Mouse (Mus musculus) left cerebral cortex, postnatal 25 days (tissue): ENCODE measurements at regions not wholly inside any gene's neighbourhood (a gene's known extent, or its start where the extent isn't known, plus 50 kb on each side); places are given as distances from the start of the nearest gene placed in this dataset.
"Not testable (repeated sequence)": the region's sequence is repeated elsewhere in the genome, so short reads cannot be mapped to it uniquely, and the experiment has no call there.

Experiments
- DNase-seq, 2 experiments: peaks; one replicate each; pipeline ENCODE4 v3.0.0; 2022; ENCODE audit warnings: low spot score in 2 of 2, mixed read lengths in 1 of 2
- intact Hi-C: fragments of 180-260 bp; cut with DNase I; formaldehyde crosslinking; loops from one replicate; pipeline ENCODE4 v1.15.1; 2025

GRCm38 (mm10) chr14:104410730-104411129 is 57.1 kb downstream of the Pou4f1 start:
- intact Hi-C loops = no loop called here
- no peak for DNase-seq

GRCm38 (mm10) chr14:104410292-104410691 is 57.5 kb downstream of the Pou4f1 start:
- intact Hi-C loops = no loop called here

GRCm38 (mm10) chr14:104406062-104406461 is 61.7 kb downstream of the Pou4f1 start:
- DNase-seq = no peak
- intact Hi-C loops = no loop called here

More at GRCm38 (mm10) chr14:104410292-104410691, 57.5 kb downstream of the Pou4f1 start:
- DNase-seq = no peak

- intact Hi-C loops = no loop called here
- no peak for DNase-seq
Measured at GRCm38 (mm10) chr14:104389297-104390071, 78.3 kb downstream of the Pou4f1 start.

- DNase-seq = no peak
- intact Hi-C loops = no loop called here
Measured at GRCm38 (mm10) chr14:104388879-104389278, 78.9 kb downstream of the Pou4f1 start.

GRCm38 (mm10) chr14:104380986-104381385 is 86.8 kb downstream of the Pou4f1 start:
- intact Hi-C loops = no loop called here

GRCm38 (mm10) chr14:104372776-104373175 is 95.0 kb downstream of the Pou4f1 start:
- intact Hi-C loops = no loop called here

More at GRCm38 (mm10) chr14:104380986-104381385, 86.8 kb downstream of the Pou4f1 start:
- DNase-seq = no peak

GRCm38 (mm10) chr14:104356636-104357035 is 111.2 kb downstream of the Pou4f1 start:
- no peak for DNase-seq
- intact Hi-C loops = no loop called here

More at GRCm38 (mm10) chr14:104372776-104373175, 95.0 kb downstream of the Pou4f1 start:
- no peak for DNase-seq

- intact Hi-C loops = not testable (repeated sequence)
Measured at GRCm38 (mm10) chr14:104336783-104337182, 131.0 kb downstream of the Pou4f1 start.

GRCm38 (mm10) chr14:104326089-104326488 is 141.7 kb downstream of the Pou4f1 start:
- intact Hi-C loops = no loop called here
- no peak for DNase-seq

More at GRCm38 (mm10) chr14:104336783-104337182, 131.0 kb downstream of the Pou4f1 start:
- DNase-seq = not testable (repeated sequence)

- no peak for DNase-seq
Measured at GRCm38 (mm10) chr14:104300141-104300540, 167.7 kb downstream of the Pou4f1 start.

GRCm38 (mm10) chr14:104298312-104298711 is 169.5 kb downstream of the Pou4f1 start:
- intact Hi-C loops = no loop called here
- no peak for DNase-seq

More at GRCm38 (mm10) chr14:104300141-104300540, 167.7 kb downstream of the Pou4f1 start:
- intact Hi-C loops = no loop called here

GRCm38 (mm10) chr14:104297316-104298311 is 170.2 kb downstream of the Pou4f1 start:
- intact Hi-C loops = no loop called here
- no peak for DNase-seq

- intact Hi-C loops = no loop called here
- DNase-seq = no peak
Measured at GRCm38 (mm10) chr14:104293814-104294213, 174.0 kb downstream of the Pou4f1 start.

- intact Hi-C loops = no loop called here
- DNase-seq = no peak
Measured at GRCm38 (mm10) chr14:104293147-104293546, 174.7 kb downstream of the Pou4f1 start.

GRCm38 (mm10) chr14:104280353-104280752 is 187.4 kb downstream of the Pou4f1 start:
- intact Hi-C loops = no loop called here
- no peak for DNase-seq

- no peak for DNase-seq
- intact Hi-C loops = no loop called here
Measured at GRCm38 (mm10) chr14:104279890-104280289, 187.9 kb downstream of the Pou4f1 start.

- intact Hi-C loops = no loop called here
- no peak for DNase-seq
Measured at GRCm38 (mm10) chr14:104274752-104275151, 193.0 kb downstream of the Pou4f1 start.

GRCm38 (mm10) chr14:104264919-104265764 is 202.7 kb downstream of the Pou4f1 start:
- intact Hi-C loops = no loop called here
- DNase-seq = no peak
